Mouse (Mus musculus): ENCODE data around the gene Atoh8.
A peak's percentile ranks its signal among the peaks of the same experiment; 100 is the strongest.

Atoh8 gene

GRCm38 (mm10) chr6:72196660-72197059 lies 38.7 kb downstream of the Atoh8 start:
- no peak for DNase-seq (ENCODE audit: low read depth, low spot score)

GRCm38 (mm10) chr6:72190577-72190976 lies 44.8 kb downstream of the Atoh8 start:
- no peak for DNase-seq (ENCODE audit: low read depth, low spot score)

- DNase-seq (ENCODE audit: low read depth, low spot score), result no peak
Measured at GRCm38 (mm10) chr6:72190120-72190519, 45.3 kb downstream of the Atoh8 start.

GRCm38 (mm10) chr6:72189061-72189863 lies 46.1 kb downstream of the Atoh8 start:
- no peak for DNase-seq (ENCODE audit: low read depth, low spot score)

- DNase-seq (ENCODE audit: low read depth, low spot score), result no peak
Measured at GRCm38 (mm10) chr6:72186809-72187208, 48.6 kb downstream of the Atoh8 start.

GRCm38 (mm10) chr6:72185893-72186490 lies 49.4 kb downstream of the Atoh8 start:
- DNase-seq (ENCODE audit: low read depth, low spot score), result peak; percentile 64

- DNase-seq (ENCODE audit: low read depth, low spot score), result no peak
Measured at GRCm38 (mm10) chr6:72184576-72184975, 50.8 kb downstream of the Atoh8 start.

GRCm38 (mm10) chr6:72179562-72180502 lies 55.5 kb downstream of the Atoh8 start:
- DNase-seq (ENCODE audit: low read depth, low spot score), result no peak

GRCm38 (mm10) chr6:72179006-72179405 lies 56.4 kb downstream of the Atoh8 start:
- DNase-seq (ENCODE audit: low read depth, low spot score), result no peak

GRCm38 (mm10) chr6:72177417-72177816 lies 58.0 kb downstream of the Atoh8 start:
- DNase-seq (ENCODE audit: low read depth, low spot score), result no peak

- no peak for DNase-seq (ENCODE audit: low read depth, low spot score)
Measured at GRCm38 (mm10) chr6:72176004-72176403, 59.4 kb downstream of the Atoh8 start.

GRCm38 (mm10) chr6:72175419-72175818 lies 60.0 kb downstream of the Atoh8 start:
- DNase-seq (ENCODE audit: low read depth, low spot score), result no peak

GRCm38 (mm10) chr6:72173350-72173749 lies 62.0 kb downstream of the Atoh8 start:
- DNase-seq (ENCODE audit: low read depth, low spot score), result no peak

- no peak for DNase-seq (ENCODE audit: low read depth, low spot score)
Measured at GRCm38 (mm10) chr6:72171391-72171790, 64.0 kb downstream of the Atoh8 start.

GRCm38 (mm10) chr6:72165907-72166306 lies 69.5 kb downstream of the Atoh8 start:
- no peak for DNase-seq (ENCODE audit: low read depth, low spot score)

GRCm38 (mm10) chr6:72164321-72165275 lies 70.8 kb downstream of the Atoh8 start:
- peak; percentile 89 for DNase-seq (ENCODE audit: low read depth, low spot score)

- peak; percentile 94 for DNase-seq (ENCODE audit: low read depth, low spot score)
Measured at GRCm38 (mm10) chr6:72162155-72162890, 73.1 kb downstream of the Atoh8 start.

- no peak for DNase-seq (ENCODE audit: low read depth, low spot score)
Measured at GRCm38 (mm10) chr6:72161751-72162150, 73.6 kb downstream of the Atoh8 start.

GRCm38 (mm10) chr6:72160991-72161390 lies 74.4 kb downstream of the Atoh8 start:
- DNase-seq (ENCODE audit: low read depth, low spot score), result peak; percentile 57

GRCm38 (mm10) chr6:72159861-72160395 lies 75.4 kb downstream of the Atoh8 start:
- no peak for DNase-seq (ENCODE audit: low read depth, low spot score)
